ENCODE assay signal across 8 mouse cellular contexts in genomic region chr5:110808821-110809666, GRCm38 (mm10). TPM values are rescaled to one million over a fixed set of nuclear protein-coding genes. Genes with fewer than 3 reads are reported as not detected.
DNase-seq lines count a peak whose midpoint lies in the region; ATAC-seq and TF ChIP-seq lines count a peak whose summit lies in the region.

No protein-coding gene starts in this region.

- H3K4me3 ChIP-seq in forebrain, embryonic 16.5 days (replicated peaks; ENCODE audit: low read length) = peak overlapping the region; percentile 86
- H3K4me3 ChIP-seq in intestine, embryonic 16.5 days (ENCODE audit: low read length) = peak overlapping the region; percentile 94
- peak overlapping the region; percentile 87 for H3K4me3 ChIP-seq in lung, adult 2 months (replicated peaks; ENCODE audit: extremely low read depth, low read depth, low read length)
- H3K4me3 ChIP-seq in small intestine, adult 2 months (ENCODE audit: low read depth, low read length) = peak overlapping the region; percentile 75

- no peaks in the 10 kb centered on the region for H3K9me3 ChIP-seq in forebrain, embryonic 16.5 days (ENCODE audit: control insufficient read depth, low read length)
- H3K9me3 ChIP-seq in intestine, embryonic 16.5 days (ENCODE audit: control insufficient read depth, low read length) = no peaks in the 10 kb centered on the region

- peak overlapping the region; percentile 93 for H3K9ac ChIP-seq in forebrain, embryonic 16.5 days (replicated peaks; ENCODE audit: low read depth, low read length)
- H3K9ac ChIP-seq in intestine, embryonic 16.5 days (ENCODE audit: low read depth, low read length) = peak overlapping the region; percentile 94

- H3K36me3 ChIP-seq in forebrain, embryonic 16.5 days (ENCODE audit: control insufficient read depth, insufficient read depth) = no peaks in the 10 kb centered on the region
- H3K36me3 ChIP-seq in intestine, embryonic 16.5 days (ENCODE audit: control insufficient read depth, insufficient read depth, low read length) = peaks cover 3% of the 10 kb centered on the region; the same call in 1 of the 2 replicates
- H3K36me3 ChIP-seq in small intestine, adult 2 months (ENCODE audit: control insufficient read depth, insufficient read depth, low read length) = peaks cover 1% of the 10 kb centered on the region; the same call in 1 of the 2 replicates

- peaks cover 45% of the 10 kb centered on the region for H3K4me1 ChIP-seq in forebrain, embryonic 16.5 days (replicated peaks; ENCODE audit: control insufficient read depth, insufficient read depth, low read length)
- peaks cover 19% of the 10 kb centered on the region for H3K4me1 ChIP-seq in intestine, embryonic 16.5 days (ENCODE audit: control insufficient read depth, insufficient read depth, low read length)
- peaks cover 9% of the 10 kb centered on the region for H3K4me1 ChIP-seq in lung, adult 2 months (ENCODE audit: control insufficient read depth, insufficient read depth, low read length)
- peaks cover 11% of the 10 kb centered on the region for H3K4me1 ChIP-seq in small intestine, adult 2 months (ENCODE audit: control insufficient read depth, insufficient read depth, insufficient read length, low read length)

- WGBS in forebrain, embryonic 16.5 days = 2% methylated on average over 27 of the region's 27 CpGs
- 1% methylated on average over 27 of the region's 27 CpGs for WGBS in intestine, embryonic 16.5 days
- WGBS in lung, adult 2 months = under 1% methylated on average over 27 of the region's 27 CpGs
- 2% methylated on average over 27 of the region's 27 CpGs for WGBS in small intestine, adult 2 months

- peak overlapping the region; percentile 90 for H3K27ac ChIP-seq in forebrain, embryonic 16.5 days (ENCODE audit: low read length)
- H3K27ac ChIP-seq in intestine, embryonic 16.5 days (ENCODE audit: low read length) = peak overlapping the region; percentile 83
- H3K27ac ChIP-seq in small intestine, adult 2 months (ENCODE audit: insufficient read depth, low read depth, low read length) = peak overlapping the region; percentile 29

- no peaks in the 10 kb centered on the region for H3K27me3 ChIP-seq in forebrain, embryonic 16.5 days (replicated peaks; ENCODE audit: control insufficient read depth, insufficient read depth, low read length)
- H3K27me3 ChIP-seq in intestine, embryonic 16.5 days (replicated peaks; ENCODE audit: control insufficient read depth, insufficient read depth, low read length) = no peaks in the 10 kb centered on the region
- H3K27me3 ChIP-seq in small intestine, adult 2 months (ENCODE audit: control insufficient read depth, insufficient read depth, low read length) = no peaks in the 10 kb centered on the region

- TF ChIP-seq POLR2A in lung, adult 2 months (IDR thresholded peaks at IDR 0.05; ENCODE audit: borderline replicate concordance, extremely low read depth, low read depth, low read length) = no peak
- TF ChIP-seq POLR2A in small intestine, adult 2 months (IDR thresholded peaks at IDR 0.05; ENCODE audit: low read depth, low read length) = no peak

- peak overlapping the region; percentile 97 for H3K4me2 ChIP-seq in forebrain, embryonic 16.5 days (ENCODE audit: low read length)
- peak overlapping the region; percentile 97 for H3K4me2 ChIP-seq in intestine, embryonic 16.5 days (ENCODE audit: low read depth, low read length)

- no peak; the same call in 1 of the 2 replicates for ATAC-seq in forebrain, embryonic 16.5 days
- ATAC-seq in intestine, embryonic 16.5 days = peak; percentile 0; the same call in 1 of the 2 replicates
- no peak for ATAC-seq in megakaryocyte progenitor cell, adult 5-6 weeks (replicated peaks; ENCODE audit: poor library complexity)

- TF ChIP-seq CTCF in lung, adult 2 months (IDR thresholded peaks at IDR 0.05; ENCODE audit: insufficient read depth, low read length) = no peak
- no peak for TF ChIP-seq CTCF in small intestine, adult 2 months (IDR thresholded peaks at IDR 0.05; ENCODE audit: extremely low read depth, insufficient read length, insufficient replicate concordance, low read depth, low read length)

- DNase-seq in ovary, postnatal 10 days (ENCODE audit: low spot score) = peak; percentile 13
- no peak for DNase-seq in ovary, postnatal 36 days (ENCODE audit: low spot score)
- peak; percentile 27 for DNase-seq in c-Kit-positive CD71-positive TER-119-positive erythroid progenitor cells, embryonic 14.5 days (ENCODE audit: low spot score)
- DNase-seq in lung, adult 2 months = peak; percentile 48

RNA-seq across cellular contexts. Expression of gene Ulk1, which starts 0.9 kb away (rescaled TPM):
- 45.4 and 47.5 TPM in 2 replicates for polyA plus RNA-seq in forebrain, embryonic 16.5 days (2015; fragmentation: Nextera tagmentation; extraction: Ambion mirVana)
- polyA plus RNA-seq in intestine, embryonic 16.5 days (2015; fragmentation: Nextera tagmentation; extraction: Ambion mirVana) = 7.0 and 8.4 TPM in 2 replicates
- 50.5 and 64.6 TPM in 2 replicates for polyA plus RNA-seq in lung, adult 2 months (2012; rRNA removed)
- polyA plus RNA-seq in small intestine, adult 2 months (2012; rRNA removed) = 20.0 and 34.6 TPM in 2 replicates
- total RNA-seq in megakaryocyte progenitor cell, adult 5-6 weeks (2015) = 13.7 and 16.4 TPM in 2 replicates
- total RNA-seq in megakaryocyte progenitor cell, adult 5-6 weeks (2017) = 4.1 and 5.9 TPM in 2 replicates

RNA-seq across cellular contexts. Expression of gene Pus1, which starts 28.6 kb away (rescaled TPM):
- polyA plus RNA-seq in forebrain, embryonic 16.5 days (2015; fragmentation: Nextera tagmentation; extraction: Ambion mirVana) = 20.1 and 22.0 TPM in 2 replicates
- 66.8 and 67.0 TPM in 2 replicates for polyA plus RNA-seq in intestine, embryonic 16.5 days (2015; fragmentation: Nextera tagmentation; extraction: Ambion mirVana)
- polyA plus RNA-seq in lung, adult 2 months (2012; rRNA removed) = 11.6 and 15.9 TPM in 2 replicates
- 12.9 and 22.2 TPM in 2 replicates for polyA plus RNA-seq in small intestine, adult 2 months (2012; rRNA removed)
- total RNA-seq in megakaryocyte progenitor cell, adult 5-6 weeks (2015) = 20.1 and 22.3 TPM in 2 replicates
- total RNA-seq in megakaryocyte progenitor cell, adult 5-6 weeks (2017) = 60.3 and 68.1 TPM in 2 replicates

RNA-seq across cellular contexts. Expression of gene Hscb, which starts 30.5 kb away (rescaled TPM):
- 9.4 and 12.1 TPM in 2 replicates for polyA plus RNA-seq in forebrain, embryonic 16.5 days (2015; fragmentation: Nextera tagmentation; extraction: Ambion mirVana)
- 40.4 and 41.2 TPM in 2 replicates for polyA plus RNA-seq in intestine, embryonic 16.5 days (2015; fragmentation: Nextera tagmentation; extraction: Ambion mirVana)
- 13.5 and 15.5 TPM in 2 replicates for polyA plus RNA-seq in lung, adult 2 months (2012; rRNA removed)
- 6.2 and 10.5 TPM in 2 replicates for polyA plus RNA-seq in small intestine, adult 2 months (2012; rRNA removed)
- 53.7 and 69.4 TPM in 2 replicates for total RNA-seq in megakaryocyte progenitor cell, adult 5-6 weeks (2015)
- 61.3 and 76.2 TPM in 2 replicates for total RNA-seq in megakaryocyte progenitor cell, adult 5-6 weeks (2017)

RNA-seq across cellular contexts. Expression of gene Chek2, which starts 30.7 kb away (rescaled TPM):
- 13.5 and 13.7 TPM in 2 replicates for polyA plus RNA-seq in forebrain, embryonic 16.5 days (2015; fragmentation: Nextera tagmentation; extraction: Ambion mirVana)
- polyA plus RNA-seq in intestine, embryonic 16.5 days (2015; fragmentation: Nextera tagmentation; extraction: Ambion mirVana) = 38.7 and 39.4 TPM in 2 replicates
- 3.3 and 4.4 TPM in 2 replicates for polyA plus RNA-seq in lung, adult 2 months (2012; rRNA removed)
- polyA plus RNA-seq in small intestine, adult 2 months (2012; rRNA removed) = 1.7 and 4.3 TPM in 2 replicates
- total RNA-seq in megakaryocyte progenitor cell, adult 5-6 weeks (2015) = 29.8 and 30.4 TPM in 2 replicates
- total RNA-seq in megakaryocyte progenitor cell, adult 5-6 weeks (2017) = 27.4 and 32.9 TPM in 2 replicates

RNA-seq across cellular contexts. Expression of gene Ep400, which starts 38.5 kb away (rescaled TPM):
- 58.9 and 69.1 TPM in 2 replicates for polyA plus RNA-seq in forebrain, embryonic 16.5 days (2015; fragmentation: Nextera tagmentation; extraction: Ambion mirVana)
- polyA plus RNA-seq in intestine, embryonic 16.5 days (2015; fragmentation: Nextera tagmentation; extraction: Ambion mirVana) = 30.8 and 37.2 TPM in 2 replicates
- polyA plus RNA-seq in lung, adult 2 months (2012; rRNA removed) = 64.0 and 73.7 TPM in 2 replicates
- 21.8 and 45.0 TPM in 2 replicates for polyA plus RNA-seq in small intestine, adult 2 months (2012; rRNA removed)
- 94.1 and 115 TPM in 2 replicates for total RNA-seq in megakaryocyte progenitor cell, adult 5-6 weeks (2015)
- total RNA-seq in megakaryocyte progenitor cell, adult 5-6 weeks (2017) = 41.0 and 41.7 TPM in 2 replicates

Comparison
In these comparisons a context has a peak if more than half of its experiments do, and no peak if none do; other contexts are left out.
1. H3K27ac ChIP-seq: peak in every context shown above with its lines; median percentile 90 in forebrain, embryonic 16.5 days; 83 in intestine, embryonic 16.5 days; 29 in small intestine, adult 2 months.